Mouse (Mus musculus) inflammation-experienced regulatory T-cells, adult 6 months (primary cell): Measurements from ENCODE around the gene Dgka. TPM values are rescaled to one million over a fixed set of nuclear protein-coding genes. Genes with fewer than 3 reads are reported as not detected.

ENCODE experiments used
- ATAC-seq: one replicate; pipeline ENCODE4 v1.8.0; 2017
- polyA plus RNA-seq, 3 experiments: library from polyadenylated mRNA; unstranded; fragments of 100-300 nt; shearing (Covaris generic); gene quantifications; one replicate each; pipeline ENCODE4 v1.2.1; 2017

The Dgka gene
- polyA plus RNA-seq = 100 to 1,000 TPM; 184 to 337 (median 319) TPM

- ATAC-seq = peak; percentile 30
These were observed at the start of gene Dgka for GRCm38 (mm10) chr10:128744680-128745601. Gene Dgka, minus strand, starts transcription at chr10:128744855.

GRCm38 (mm10) chr10:128794391-128794790, 49.7 kb upstream of the Dgka start:
- no peak for ATAC-seq

GRCm38 (mm10) chr10:128793258-128793657, 48.6 kb upstream of the Dgka start:
- ATAC-seq = no peak

- ATAC-seq = no peak
These were observed 47.4 kb upstream of the Dgka start for GRCm38 (mm10) chr10:128792041-128792440.

- no peak for ATAC-seq
These were observed 45.9 kb upstream of the Dgka start, which contains the start of gene Mmp19 for GRCm38 (mm10) chr10:128790398-128791124. Gene Mmp19, plus strand, starts transcription at chr10:128790910.

- no peak for ATAC-seq
These were observed 35.5 kb upstream of the Dgka start for GRCm38 (mm10) chr10:128780200-128780599.

- no peak for ATAC-seq
These were observed 34.5 kb upstream of the Dgka start for GRCm38 (mm10) chr10:128779011-128779795.

GRCm38 (mm10) chr10:128778441-128778840, 33.8 kb upstream of the Dgka start:
- no peak for ATAC-seq

- ATAC-seq = no peak
These were observed 29.0 kb upstream of the Dgka start for GRCm38 (mm10) chr10:128773685-128774084.

GRCm38 (mm10) chr10:128772895-128773294, 28.2 kb upstream of the Dgka start:
- no peak for ATAC-seq

- peak; percentile 51 for ATAC-seq
These were observed 3.7 kb upstream of the Dgka start for GRCm38 (mm10) chr10:128748252-128748864.

GRCm38 (mm10) chr10:128747646-128748251, 3.1 kb upstream of the Dgka start, which contains the start of gene Pym1:
Gene Pym1, plus strand, starts transcription at chr10:128747889.
- peak; percentile 32 for ATAC-seq

- no peak for ATAC-seq
These were observed 2.5 kb upstream of the Dgka start for GRCm38 (mm10) chr10:128746972-128747645.

GRCm38 (mm10) chr10:128745946-128746613, 1.4 kb upstream of the Dgka start:
- ATAC-seq = peak; percentile 62

GRCm38 (mm10) chr10:128744211-128744610, 444 bp downstream of the Dgka start:
- ATAC-seq = no peak

GRCm38 (mm10) chr10:128743791-128744191, 864 bp downstream of the Dgka start:
- no peak for ATAC-seq

GRCm38 (mm10) chr10:128743235-128743634, 1.4 kb downstream of the Dgka start:
- no peak for ATAC-seq

GRCm38 (mm10) chr10:128742616-128743015, 2.0 kb downstream of the Dgka start:
- ATAC-seq = no peak

GRCm38 (mm10) chr10:128740296-128740695, 4.4 kb downstream of the Dgka start:
- ATAC-seq = no peak

- no peak for ATAC-seq
These were observed 7.2 kb downstream of the Dgka start for GRCm38 (mm10) chr10:128737435-128737834.
